Mouse (Mus musculus) small intestine, adult 10 weeks (tissue): ENCODE results near the gene Dusp6. TPM values are rescaled to one million over a fixed set of nuclear protein-coding genes. Genes with fewer than 3 reads are reported as not detected.

Source experiments
- polyA plus RNA-seq: library from polyadenylated mRNA; stranded (reverse); fragments of 350-450 nt; fragmentation: Illumina TruSeq; extraction: RNeasy Lipid Tissue Mini Kit (QIAGEN cat#74804); gene quantifications from one replicate; pipeline ENCODE4 v1.2.3, GENCODE M21; 2014; ENCODE audit warnings: low replicate concordance

The Dusp6 gene
- 108 TPM for polyA plus RNA-seq

DNA sequence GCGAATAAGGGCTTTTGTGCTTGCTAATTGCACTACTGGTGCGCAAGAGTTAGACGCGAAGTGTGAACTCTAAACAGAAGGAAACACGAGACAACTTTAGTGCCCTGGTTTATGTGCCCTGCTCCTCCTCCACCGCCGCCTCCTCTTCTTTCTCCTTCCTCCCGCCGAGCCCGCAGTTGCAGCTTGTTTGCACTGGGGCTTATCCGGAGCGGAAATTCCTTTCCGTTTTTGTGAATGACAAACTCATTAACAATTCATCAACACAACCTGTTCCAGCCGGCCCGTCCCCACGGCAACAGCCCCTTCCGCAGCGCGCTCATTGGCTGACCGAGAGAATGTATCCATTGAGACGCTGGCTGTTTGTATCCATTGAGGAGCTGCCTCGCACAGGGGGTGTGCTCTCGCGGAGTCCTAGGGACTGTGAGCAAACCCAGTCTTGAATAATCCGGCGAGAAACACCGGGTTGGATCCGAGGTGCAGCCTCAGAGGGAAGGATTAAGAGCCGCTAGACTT, at the start of gene Dusp6:
Dusp6 (plus strand) TSS at position 365 of the 513 bp plus-strand sequence.

Other genes with a start within 250 kb of the Dusp6 start
- gene Poc1b, start 156.2 kb upstream of the Dusp6 start, polyA plus RNA-seq: 18.1 TPM
- 78.6 TPM for gene Galnt4, start 155.1 kb upstream of the Dusp6 start, polyA plus RNA-seq
- gene Phxr2, start 136.9 kb upstream of the Dusp6 start, polyA plus RNA-seq: not detected